Mouse (Mus musculus) 416B (cell line): ENCODE results near the gene Btg4.

ENCODE experiments used
- DNase-seq: peaks from one replicate; pipeline ENCODE4 v3.0.0; 2011; ENCODE audit warnings: low read depth

The Btg4 gene

GRCm38 (mm10) chr9:51081614-51082013, 20.9 kb downstream of the Btg4 start:
- no peak for DNase-seq

DNA sequence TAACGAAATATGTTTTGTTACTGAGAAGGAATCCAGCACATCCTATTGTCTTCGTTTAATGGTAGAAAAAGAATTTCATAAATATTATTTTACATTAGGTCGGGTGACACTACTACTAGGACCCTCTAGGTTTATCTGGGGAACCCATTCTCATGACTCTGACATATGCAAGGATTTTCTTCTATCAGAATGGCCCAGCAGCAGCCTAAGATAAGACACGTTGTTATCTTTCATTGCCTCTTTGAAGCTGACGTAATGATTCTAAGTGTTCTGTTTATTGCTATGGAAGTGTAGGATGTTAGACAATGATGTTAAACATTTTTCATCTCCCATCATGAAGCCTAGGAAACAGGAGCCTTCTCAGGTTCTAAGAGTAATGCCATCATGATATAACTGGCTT, 33.0 kb downstream of the Btg4 start:
- DNase-seq, result no peak

DNA sequence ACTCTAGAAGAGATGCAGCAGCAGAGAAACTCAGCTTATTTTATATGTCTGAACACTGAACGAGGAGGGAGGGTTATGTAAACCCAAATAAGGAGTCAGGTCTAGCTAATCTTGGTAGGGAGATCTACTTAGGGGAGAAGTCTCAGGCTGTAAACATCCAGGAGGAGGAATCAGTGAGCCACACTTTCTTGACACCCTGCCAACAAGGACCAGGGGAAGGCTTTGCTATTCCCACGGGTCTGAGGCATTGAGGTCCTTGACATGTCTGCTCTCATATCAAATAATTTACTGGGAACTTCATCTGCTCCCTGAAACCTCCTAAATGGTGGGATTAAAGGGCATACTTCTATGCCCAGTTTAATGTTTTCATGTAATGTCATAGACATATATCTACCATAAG, 35.6 kb downstream of the Btg4 start:
- DNase-seq, result no peak

GRCm38 (mm10) chr9:51101756-51102425, 41.2 kb downstream of the Btg4 start, which contains the start of gene 4833427G06Rik:
Gene 4833427G06Rik, minus strand, starts transcription at chr9:51102078.
- DNase-seq, result no peak

DNA sequence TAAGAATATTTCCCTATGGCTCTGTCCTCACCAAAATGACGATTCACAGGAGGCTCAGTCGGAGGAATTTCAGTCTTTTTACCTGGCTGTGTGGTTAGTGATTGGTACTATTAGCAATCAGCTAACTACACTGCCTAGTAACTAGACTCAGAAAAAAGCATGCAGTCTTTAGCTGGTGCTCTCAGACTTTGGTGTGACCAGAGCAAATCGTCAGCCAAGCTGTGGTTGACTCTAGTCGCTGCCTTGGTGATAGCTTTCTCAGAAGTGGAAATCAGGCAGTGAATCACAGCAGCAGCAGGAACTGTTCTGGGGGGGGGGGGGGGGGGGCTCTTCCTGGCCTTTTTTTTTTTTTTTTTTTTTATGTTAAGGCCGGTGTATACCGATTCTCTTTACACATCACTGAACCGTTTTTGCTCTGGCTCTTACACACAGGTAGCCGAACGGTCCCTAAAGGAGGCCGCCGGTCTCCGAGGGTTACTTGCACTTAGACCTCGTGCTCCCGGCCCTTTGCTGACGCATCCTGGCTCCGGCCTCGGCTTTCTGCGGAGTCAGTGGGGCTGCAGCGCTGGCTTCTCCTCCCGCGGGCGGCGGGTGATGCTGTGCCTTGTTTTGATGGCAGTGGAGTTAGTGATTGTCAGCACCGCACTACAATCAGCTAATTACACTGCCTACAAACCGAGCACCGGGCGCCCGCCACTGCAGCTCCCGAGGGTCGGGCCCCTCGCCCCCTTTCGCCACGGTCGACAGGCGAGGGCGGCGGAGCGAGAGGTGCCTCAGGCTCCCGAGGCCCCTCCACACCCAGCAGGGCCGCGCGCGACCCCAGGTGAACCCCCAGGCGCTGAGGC, 42.5 kb downstream of the Btg4 start:
- no peak for DNase-seq

DNA sequence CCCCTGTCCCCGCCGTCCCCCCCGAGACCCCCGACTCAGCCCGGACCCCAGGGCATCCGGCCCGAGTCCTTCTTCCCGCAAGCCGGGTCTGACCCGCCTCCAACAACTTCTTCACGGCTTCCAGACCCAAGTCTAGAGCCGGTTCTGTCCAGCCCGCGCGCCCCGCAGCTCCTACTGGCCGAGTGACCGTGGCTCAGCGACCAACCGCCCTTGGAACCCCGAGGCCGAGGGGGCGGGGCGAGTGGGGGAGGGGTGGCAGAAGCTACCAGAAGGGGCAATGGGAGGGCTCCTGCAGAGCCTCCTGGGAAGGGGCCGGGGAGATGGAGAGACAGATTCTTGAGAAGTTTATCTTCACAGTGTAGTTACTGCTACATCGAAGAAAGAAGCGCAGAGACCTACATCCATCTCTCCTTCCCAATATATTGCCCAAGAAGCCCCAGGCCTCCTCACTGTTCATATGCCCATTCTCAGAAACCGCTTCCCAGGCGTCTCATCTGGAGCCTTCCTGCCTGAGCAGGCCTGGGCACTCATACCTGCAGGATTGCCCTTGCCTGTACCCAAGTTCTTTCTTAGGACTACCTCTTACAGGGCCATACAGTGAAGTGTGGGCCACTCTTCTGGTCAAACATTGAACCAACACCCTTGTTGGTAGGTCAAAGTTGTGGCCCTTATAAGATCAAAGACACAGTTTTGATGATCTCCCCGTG, 43.3 kb downstream of the Btg4 start:
- no peak for DNase-seq

GRCm38 (mm10) chr9:51105751-51106150, 45.0 kb downstream of the Btg4 start:
- DNase-seq, result peak; percentile 70

DNA sequence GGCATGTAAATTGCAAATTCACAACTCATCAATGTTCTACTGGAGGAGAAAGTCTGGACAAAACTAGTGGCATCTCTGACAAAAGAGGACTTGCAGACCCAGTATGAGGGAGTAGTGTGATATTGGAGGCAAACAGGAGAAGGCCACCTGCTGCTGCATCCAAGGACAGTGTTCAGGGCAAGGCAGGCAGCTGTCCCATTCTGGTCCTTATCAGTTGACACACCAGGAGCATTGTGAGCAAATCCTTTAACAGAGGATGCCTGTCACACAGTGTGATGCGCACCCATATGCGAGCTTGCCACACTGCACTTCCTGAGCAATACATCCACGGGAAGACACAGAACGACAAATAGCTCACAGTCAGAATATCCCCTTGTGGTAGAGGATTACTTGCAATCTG, 54.1 kb downstream of the Btg4 start:
- DNase-seq, result peak; percentile 25

- DNase-seq, result peak; percentile 66
Observed at GRCm38 (mm10) chr9:51136985-51137384, 76.3 kb downstream of the Btg4 start.

GRCm38 (mm10) chr9:51137432-51137831, 76.7 kb downstream of the Btg4 start:
- no peak for DNase-seq

GRCm38 (mm10) chr9:51137836-51138235, 77.1 kb downstream of the Btg4 start:
- peak; percentile 32 for DNase-seq

DNA sequence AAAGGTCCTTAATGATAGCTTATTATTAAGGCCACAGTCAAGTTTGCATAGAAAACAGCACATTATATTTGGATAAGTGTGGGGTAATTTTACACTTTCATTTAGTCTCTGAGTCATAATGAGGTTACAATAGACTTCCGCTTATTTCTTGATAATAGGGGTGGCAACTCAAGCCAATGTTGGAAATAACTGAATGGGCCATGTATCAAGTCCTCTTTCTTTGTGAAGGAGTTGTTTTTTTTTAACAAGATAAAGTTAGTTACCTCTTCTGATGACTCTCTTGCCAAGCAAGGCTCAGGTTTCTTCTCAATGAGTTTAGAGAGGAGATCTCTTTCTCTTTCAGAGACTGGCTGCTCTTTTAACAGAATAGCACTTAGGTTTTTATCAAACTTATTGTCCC, 77.6 kb downstream of the Btg4 start:
- peak; percentile 79 for DNase-seq

- DNase-seq, result peak; percentile 39
Observed at GRCm38 (mm10) chr9:51139401-51139800, 78.7 kb downstream of the Btg4 start.

DNA sequence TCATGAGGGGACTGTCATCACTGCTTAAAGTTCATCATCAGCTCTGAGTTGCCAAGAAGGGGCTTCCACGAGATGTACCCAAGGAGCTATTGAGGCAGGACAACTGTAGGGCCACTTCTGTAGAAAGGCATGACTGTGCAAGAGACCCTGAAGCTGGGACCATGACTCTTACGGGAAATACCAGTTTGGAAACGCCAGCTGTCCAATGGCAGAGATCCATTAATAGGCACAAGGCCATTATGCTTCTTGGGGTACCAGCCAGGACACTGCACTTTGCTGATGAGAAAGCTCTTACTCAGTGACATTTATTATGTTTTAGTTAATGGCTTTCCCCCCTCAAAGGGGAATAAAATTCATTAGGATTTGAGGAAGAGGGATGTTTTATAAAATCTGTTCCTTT, 80.0 kb downstream of the Btg4 start:
- DNase-seq, result no peak

DNA sequence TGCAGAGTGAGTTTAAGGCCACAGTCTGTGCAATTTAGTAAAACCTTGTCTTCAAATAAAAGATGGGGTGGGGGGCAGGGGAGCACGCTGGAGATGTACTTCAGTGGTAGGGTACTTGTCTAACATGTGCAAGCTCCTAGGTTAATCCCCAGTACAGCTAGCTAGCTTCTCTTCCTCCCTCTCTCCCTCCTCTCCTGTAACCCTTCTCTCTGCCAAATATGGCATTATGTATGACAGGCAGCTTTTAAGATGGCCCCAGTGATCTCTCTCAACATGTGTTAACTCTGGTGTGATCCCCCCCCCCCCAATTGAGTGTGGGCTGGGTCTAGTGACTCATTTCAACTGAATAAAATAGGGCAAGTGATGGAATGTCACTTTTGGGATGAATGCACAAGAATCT, 82.7 kb downstream of the Btg4 start:
- no peak for DNase-seq

DNA sequence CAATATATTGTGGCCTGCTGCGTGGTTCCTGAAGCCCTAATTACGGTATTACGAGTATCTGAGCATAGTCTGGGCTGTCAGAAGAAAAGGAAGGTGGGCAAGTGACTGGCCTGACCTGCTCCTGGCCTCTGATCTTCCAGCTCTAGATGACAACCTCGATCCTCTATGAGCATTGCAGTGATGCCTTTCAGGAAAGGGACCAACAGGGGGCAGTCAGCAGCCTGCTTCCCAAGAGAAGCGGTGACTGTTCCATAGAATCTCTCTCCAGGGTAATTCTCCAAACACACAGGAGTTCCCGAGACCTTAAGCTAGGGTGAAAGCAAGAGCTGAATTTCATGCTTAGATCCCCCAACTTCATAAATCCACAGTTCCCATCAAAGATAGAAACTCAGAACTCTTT, 83.5 kb downstream of the Btg4 start:
- no peak for DNase-seq

DNA sequence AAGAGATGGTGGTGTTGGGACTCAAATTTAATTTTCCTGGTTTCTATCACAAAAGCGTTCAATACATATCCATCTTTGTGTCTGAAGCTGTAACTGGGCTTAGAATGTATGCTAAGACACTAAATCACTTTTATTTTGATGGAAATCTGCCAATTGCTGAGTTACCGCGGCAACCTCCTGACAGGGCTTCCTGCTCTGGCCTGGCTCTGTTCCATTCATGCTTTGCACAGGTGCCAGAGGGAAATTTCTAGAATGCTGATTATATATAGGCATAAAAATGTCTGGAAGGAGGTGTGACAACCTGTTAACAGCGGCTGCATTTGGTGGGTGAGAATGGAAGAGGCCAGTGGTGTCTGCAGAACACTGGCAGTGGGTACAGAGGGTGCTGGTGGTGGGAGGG, 85.8 kb downstream of the Btg4 start:
- DNase-seq, result peak; percentile 36

- DNase-seq, result no peak
Observed at GRCm38 (mm10) chr9:51147294-51147693, 86.6 kb downstream of the Btg4 start.

DNA sequence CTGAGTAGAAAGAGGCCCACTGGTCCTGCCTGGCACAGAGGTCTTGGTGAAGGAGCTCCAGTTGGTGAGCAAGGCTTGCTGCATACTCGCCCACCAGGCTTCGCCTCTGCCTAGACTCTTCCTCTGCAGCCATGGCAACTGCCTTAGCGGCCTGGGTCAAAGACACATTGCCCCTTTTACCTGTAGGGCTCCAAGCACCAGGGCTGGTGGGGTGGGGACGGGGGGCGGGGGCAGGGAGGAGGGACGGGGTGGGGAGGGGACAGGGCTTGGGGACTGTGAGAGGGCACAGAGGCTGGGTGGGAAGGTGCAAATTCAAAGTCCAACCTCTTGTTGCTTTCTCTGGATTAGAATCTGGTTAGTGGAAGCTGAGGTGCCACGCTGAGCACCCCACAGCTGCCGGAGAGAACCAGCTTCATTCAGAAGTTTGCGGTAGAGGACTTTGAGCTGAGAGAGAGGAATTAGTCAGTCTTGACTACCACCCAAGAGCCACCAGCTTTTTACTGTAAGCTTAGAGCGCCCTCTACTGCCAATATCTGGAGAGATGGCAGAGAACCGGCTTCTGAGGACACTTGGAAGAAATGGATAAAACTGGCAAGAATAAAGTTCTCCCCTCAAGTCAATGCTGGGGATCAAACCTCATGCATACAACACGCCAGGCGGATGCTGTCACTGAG, 91.5 kb downstream of the Btg4 start:
- peak; percentile 86 for DNase-seq

DNA sequence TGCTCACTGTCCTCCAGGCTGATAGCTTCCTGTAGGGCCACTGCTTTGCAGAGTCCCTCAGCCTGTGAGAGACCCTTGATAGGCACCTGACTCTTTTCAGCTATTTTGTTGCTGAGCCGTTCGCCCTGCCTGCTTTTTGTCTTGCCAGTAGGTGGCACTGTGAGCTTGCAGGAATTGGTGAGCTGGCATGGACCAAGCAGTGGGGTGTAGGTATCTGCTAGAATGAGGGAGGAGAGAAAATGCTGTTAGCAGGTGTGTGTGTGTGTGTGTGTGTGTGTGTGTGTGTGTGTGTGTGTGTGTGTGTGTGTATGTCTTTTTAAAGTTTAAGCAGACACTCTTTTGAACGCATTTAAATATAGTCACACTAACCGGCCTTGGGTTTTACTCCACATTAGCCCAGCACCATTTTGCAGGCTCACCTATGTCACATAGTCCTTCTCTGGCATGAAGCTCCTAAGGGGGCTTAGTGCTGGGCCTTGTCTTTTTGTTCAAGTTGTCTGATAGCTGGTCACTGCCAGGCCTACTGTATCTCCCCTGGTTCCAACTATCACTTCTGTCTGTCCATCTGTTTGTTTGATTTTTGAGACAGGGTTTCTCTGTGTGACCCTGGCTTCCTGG, 101.2 kb downstream of the Btg4 start:
- peak; percentile 71 for DNase-seq

GRCm38 (mm10) chr9:51163989-51164388, 103.3 kb downstream of the Btg4 start:
- no peak for DNase-seq
